Mouse (Mus musculus) embryo, embryonic 10 days (tissue): ENCODE measurements around the gene Pfkfb3.

ENCODE experiments used
- DNase-seq: peaks from one replicate; pipeline ENCODE4 v3.0.0-alpha.2; 2015; ENCODE audit warnings: low spot score

Pfkfb3 gene

DNA sequence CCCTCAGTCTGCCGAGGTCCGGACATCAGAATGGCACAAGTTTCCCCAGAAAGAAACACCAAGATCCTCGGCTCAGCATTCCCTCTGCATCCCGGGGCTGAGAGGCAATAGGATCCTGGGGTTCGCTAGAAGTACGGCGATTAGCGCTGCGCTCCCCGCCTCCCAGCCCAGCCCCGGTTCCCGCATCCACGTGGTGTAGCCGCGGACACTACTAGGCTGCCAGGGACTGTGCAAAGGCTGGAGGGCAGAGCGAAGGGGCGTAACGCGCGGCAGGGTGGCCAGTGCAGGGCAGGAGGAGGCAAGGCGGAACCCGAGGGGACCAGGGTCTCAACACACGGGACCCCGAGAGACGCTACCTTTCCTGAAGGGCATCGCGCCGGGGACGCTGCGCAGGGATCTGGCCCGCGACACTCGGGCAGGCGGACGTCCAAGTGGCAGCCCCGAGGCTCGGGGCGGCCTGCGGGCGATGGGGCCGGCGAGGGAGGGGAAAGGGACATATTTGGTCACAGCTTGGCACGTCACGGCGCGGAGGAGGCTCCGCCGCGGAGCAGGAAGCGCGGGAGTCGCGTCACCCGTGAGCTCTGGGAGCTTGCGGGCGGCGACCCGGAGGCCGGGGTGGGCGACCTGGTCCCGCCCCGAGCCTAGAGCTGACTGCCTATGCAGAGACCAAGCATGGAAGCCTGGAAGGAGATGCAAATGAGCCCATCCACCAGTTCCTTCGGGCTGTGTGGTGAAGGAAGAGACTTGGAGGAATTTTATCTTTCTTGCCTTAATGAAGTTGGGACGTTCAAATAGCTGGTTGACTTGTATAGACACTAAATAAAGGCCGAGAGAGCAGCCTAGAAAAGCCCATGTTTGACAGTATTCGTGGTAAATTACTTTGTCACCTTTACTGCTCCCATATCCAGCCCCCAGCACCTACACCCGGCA is at the start of gene Pfkfb3:
Gene Pfkfb3 (minus strand): TSS at position 607 of the 930 bp plus-strand sequence.
- peak; percentile 70 for DNase-seq

DNA sequence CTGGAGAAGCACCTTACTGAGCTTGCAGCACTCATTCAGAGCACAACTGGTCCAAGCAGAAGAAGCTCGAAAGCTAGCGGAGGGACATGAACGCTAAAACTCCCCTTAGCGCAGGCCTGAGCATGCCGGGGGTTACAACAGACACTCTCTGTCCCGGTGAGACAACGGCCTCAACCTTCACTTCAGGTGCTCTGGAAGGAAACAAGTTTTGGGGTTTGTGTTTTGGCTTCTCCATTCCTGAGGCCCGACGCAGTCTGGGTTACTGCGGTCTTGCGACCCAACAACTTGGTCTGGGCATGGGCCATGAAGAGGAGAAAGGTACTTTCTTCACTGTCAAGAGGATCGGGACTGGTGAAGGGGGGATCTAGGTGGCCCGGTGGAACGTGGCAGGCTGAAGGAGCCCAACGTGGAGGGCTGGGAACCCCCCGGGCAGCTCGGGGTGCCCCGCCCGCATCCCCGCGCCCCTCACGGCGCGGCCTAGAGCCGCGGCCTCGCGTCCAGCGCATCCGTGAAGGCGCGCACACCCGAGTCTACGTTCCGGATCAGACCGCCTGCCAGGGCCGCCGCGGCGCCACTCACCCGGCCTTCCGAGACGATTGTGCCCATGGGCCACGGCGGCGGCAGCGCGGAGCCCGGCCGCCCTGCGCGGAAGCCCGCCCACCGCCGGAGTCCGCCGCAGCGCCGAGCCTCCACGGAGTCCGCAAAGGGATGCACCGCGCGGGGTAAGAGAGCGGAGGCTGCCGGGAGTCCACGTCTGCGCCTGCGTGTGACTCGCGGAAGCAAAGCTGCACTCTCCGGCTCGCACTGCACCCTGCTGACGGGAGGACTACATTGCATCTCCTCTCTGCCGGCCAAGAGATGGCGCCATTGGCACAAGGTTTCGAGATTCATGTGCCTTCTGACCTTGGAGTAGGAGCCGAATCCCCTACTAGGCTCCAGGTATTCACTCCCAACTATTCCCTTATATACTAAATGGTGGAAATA is 48.9 kb upstream of the Pfkfb3 start:
- DNase-seq: peak; percentile 98

DNA sequence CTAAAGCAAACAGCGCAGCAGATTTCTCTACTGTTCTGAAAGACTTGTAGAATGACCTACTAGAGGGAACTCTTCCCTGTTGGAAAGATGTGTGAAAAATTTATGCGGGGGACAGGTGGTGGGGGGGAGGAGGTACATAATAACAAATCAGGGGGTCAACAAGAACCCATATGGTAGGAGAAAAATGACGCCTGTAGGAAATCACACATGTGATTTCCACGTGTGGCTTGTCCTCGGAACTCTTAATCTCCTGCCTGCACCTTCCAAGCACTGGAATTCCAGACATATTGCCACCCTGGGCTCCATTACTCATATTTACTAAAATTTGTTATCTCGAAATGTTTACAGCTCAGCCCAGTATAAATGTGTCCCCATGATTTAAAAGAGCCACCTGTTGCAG is 47.9 kb upstream of the Pfkfb3 start:
- no peak for DNase-seq

DNA sequence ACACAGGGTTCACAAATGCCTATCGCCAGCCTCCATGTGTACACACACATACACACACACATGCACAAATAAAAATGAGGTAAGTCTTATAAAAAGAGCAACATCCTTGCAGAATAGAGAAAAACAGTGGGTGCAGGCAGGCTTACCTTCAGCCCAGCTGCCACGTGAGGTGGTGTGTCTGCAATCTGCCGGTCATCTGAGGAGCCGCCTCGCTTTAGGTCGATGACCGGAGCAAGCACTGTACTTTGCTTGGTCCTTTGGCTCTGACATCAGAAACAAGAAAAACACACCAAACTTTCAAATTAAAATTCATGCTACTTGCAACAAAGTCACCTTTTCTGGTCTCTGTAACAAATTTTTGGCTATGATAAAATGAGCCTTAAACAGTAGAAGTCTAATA is 44.0 kb upstream of the Pfkfb3 start:
- DNase-seq: no peak

DNA sequence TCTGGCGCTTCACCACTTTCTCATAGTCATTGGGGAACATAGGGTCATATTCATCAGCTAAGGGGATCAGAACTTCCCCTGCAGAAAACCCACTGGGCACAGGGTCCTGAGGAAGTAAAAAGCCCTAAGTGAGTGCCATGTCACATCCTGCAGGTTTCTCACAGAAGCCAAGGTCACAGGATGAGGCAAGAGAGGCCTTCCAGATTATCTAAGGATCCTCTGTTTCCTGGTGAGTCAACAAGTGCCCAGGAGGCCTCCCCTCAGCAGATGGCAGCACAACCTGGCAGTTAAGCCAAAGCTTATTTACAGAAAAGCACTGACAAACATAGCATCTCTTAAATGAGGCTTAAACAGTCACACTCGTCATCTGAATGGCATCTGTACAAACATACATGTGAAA is 42.8 kb upstream of the Pfkfb3 start:
- DNase-seq: no peak

DNA sequence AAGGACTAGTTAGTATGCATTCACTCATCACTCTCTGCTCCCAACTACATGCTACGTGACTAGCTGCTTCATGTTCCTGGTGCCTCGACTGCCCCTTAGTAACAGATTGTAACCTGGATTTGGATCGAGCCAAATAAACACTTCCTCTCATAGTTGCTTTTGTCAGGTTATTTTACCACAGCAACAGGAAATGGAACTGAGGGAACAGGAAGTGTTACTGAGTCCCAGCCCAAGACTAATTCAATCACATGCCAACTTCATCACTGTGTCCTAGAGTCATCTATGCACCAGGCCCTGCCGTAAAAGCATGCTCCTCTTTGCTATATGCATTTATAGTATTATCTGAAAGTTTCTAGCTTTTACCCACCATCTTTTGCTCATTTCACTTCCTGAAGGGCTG is 34.1 kb upstream of the Pfkfb3 start:
- no peak for DNase-seq

GRCm38 (mm10) chr2:11579399-11579798 is 25.5 kb upstream of the Pfkfb3 start:
- DNase-seq: no peak

DNA sequence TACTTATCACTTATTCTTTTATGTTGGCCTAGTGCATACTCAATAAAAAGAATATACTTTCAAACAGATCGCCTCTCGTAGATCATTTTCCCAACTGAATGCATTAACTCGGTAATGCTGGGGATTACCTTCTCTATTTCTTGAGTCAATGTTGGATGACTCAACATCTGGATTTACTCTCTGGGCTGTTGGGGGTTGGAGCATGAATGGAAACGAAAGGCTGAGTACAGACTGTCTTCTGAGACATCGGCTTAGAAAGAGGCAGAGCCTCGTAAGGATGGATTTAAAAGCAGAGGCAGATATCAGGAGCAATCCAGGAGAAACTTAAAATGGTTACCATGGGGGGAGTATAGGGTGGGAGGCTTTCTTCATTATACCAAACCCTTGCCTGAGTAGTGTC is 24.3 kb upstream of the Pfkfb3 start:
- DNase-seq: no peak

DNA sequence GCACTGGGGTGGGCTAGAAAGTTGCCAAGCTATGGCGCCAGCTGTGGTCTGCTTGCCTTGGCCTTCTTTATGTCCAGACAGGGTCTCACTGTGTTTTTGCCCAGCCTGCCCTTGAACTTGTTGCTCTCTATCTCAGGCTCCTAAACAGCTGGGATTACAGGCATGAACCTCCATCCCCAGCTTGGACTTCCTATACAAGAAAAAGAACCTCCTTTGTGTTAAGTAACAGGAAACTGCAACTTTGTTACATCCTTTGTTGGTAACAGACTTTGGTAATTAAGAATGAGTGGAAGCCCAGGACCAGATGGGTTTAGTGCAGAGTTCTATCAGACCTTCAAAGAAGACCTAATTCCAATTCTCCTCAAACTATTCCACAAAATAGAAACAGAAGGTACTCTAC is 19.8 kb upstream of the Pfkfb3 start:
- no peak for DNase-seq

GRCm38 (mm10) chr2:11571004-11571535 is 17.2 kb upstream of the Pfkfb3 start:
- DNase-seq: no peak

GRCm38 (mm10) chr2:11568471-11568870 is 14.6 kb upstream of the Pfkfb3 start:
- no peak for DNase-seq

DNA sequence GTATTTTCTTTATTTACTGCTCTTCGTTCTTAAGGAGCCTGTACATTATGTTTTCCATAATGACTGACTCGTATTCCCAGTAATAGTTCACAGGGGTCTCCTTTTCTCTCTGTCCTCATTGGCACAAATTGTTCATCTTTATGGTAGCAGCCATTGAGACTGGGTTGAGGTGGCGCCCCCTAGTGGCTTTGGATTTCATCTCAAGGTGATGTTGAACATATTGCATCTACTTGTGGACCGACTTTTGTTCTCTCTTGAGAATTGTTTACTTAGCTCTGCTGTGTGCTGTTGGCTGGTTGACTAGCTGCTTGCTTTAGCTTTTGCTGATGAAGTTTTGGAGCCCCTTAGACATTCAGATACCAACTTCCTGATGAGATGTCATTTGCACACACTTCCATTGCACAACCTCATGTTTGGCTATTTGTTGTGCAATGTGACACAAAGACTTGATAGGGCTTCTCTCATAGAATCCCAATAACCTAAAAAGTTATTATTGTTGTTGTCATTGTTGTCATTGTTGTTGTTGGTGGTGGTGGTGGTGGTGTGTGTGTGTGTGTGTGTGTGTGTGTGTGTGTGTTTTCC is 14.0 kb upstream of the Pfkfb3 start:
- peak; percentile 41 for DNase-seq

DNA sequence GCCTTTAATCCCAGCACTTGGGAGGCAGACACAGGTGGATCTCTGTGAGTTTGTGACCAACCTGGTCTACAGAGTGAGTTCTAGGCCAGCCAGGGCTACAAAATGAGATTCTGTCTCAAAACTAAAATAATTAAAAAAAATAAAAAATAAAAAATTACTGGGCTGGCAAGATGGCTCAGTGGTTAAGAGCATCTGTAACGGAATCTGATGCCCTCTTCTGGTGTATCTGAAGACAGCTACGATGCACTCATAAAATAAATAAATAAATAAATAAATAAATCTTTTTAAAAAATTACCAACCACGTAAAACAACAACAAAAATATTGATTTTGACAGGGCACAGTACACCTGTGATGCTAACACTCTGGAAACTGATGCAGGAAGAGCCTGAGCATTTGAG is 13.0 kb upstream of the Pfkfb3 start:
- no peak for DNase-seq

DNA sequence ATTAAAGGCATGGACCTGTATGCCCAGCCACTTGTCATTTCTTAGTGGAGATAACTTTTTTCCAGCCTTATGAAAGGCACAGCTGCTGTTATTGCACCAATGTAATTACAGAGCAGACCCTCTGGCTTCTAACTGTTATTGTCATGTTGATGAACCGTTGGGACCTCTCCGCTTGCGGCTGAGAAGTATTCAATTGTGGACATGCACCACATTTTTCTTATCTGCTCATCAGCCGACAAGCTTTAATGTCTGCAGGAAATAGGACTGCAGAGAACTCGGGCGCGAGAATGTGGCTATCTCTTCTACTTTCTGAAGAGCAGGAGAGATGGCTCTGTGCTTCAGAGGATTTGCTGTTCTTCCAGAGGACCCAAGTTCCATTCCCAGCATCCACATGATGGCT is 12.4 kb upstream of the Pfkfb3 start:
- no peak for DNase-seq

DNA sequence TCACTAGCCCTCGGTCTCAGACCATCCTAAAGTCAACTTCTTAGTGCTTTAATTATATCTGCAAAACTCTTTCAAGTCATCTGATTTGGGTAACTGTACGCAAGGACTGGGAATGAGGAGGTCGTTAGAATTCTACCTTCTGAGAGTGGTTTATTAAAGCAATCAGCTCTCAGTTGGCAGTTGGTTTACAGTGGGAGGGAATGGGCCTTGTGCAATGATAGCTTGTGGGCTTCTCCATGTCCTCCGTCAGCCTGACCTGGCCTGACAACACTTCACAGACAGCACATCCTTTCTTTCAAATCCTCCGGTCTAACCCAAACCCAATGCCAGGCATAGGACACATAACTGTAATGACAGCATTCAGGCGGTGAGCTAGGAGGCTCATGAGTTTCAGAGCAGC is 10.9 kb upstream of the Pfkfb3 start:
- no peak for DNase-seq

DNA sequence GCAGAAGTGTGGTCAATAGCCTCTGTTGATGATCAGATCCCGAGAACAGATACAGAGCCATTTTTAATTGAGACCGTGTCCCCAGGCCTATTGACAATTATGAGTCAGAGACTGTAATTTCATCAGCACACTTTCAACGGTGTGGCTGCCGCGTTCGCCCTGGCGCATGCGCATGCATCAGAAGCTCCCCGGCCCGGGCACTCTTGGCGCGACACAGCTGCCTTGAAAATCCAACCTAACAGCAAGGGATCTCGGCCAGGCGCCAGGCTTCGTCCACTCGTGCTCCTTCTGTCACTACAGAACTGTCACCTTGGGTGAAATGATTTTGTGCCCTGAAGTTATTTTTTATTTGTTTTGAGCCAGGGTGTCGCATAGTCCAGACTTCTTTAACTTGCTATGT is 9.4 kb upstream of the Pfkfb3 start:
- no peak for DNase-seq

DNA sequence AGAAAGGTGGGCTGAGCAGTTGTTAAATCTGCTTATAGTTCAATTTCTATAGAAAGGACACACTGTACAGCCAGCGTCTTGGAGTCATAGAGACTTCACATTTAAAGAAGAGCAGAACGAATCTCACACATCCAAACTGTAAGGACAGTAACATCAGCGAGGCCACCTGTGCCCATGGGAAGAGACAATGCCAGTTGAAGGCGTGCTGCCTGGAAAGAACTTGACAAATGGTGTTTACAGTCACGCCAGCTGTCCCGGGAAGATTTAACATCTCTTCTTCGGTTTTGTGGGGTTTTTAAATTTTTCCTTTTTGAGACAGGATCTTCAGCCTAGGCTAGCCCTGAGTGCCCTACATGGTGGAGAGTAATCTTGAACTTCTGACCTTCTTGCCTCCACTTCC is 4.8 kb upstream of the Pfkfb3 start:
- DNase-seq: no peak

DNA sequence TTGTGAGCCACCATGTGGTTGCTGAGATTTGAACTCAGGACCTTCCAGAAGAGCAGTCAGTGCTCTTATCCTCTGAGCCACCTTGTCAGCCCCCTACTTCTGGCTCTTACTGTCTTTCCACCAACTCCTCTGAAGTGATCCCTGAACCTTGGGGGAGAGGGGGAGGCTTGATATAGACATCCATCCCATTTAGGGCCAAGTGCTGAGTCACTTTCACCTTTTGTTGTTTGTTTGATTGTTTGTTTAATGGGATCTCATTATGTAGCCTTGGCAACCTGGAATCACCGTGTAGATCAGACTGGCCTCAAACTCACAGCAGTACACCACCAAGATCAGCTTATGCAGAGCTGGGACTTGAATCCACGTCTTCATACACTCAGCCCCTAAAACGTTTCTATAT is 3.4 kb upstream of the Pfkfb3 start:
- DNase-seq: no peak

- DNase-seq: no peak
These were observed 1.4 kb upstream of the Pfkfb3 start for GRCm38 (mm10) chr2:11555316-11555715.

- DNase-seq: peak; percentile 16
These were observed 868 bp downstream of the Pfkfb3 start for GRCm38 (mm10) chr2:11552966-11553451.

DNA sequence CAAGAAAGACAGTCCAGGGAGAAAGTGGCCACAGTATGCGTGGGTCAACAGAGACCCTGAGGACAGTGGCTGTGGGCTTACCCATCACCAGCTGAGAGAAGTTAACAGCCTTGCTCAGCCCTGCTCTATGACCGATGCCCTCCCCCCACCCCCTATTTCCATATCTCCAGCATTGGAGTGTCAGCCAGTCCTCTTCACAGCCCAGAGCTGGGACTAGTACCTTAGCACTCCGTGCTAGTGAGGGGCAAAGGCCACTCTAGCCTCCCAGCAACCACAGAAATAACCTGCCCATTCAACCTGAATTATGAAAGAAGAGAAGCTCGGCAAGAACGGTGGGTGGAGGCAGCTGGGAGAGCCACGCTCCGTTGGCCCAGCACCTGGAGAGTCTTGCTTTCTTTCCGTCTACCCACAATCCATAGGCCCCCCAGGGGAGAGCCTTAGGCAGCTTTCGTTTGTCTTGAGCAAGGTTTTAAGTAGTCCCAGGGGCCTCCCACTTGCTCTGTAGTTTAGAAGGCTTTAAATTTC is 1.5 kb downstream of the Pfkfb3 start:
- DNase-seq: no peak

GRCm38 (mm10) chr2:11551726-11552125 is 2.2 kb downstream of the Pfkfb3 start:
- no peak for DNase-seq
